Mouse (Mus musculus) liver, embryonic 11.5 days (tissue): Measurements from ENCODE around the gene Lpar3. TPM values are rescaled to one million over a fixed set of nuclear protein-coding genes. Genes with fewer than 3 reads are reported as not detected.
A peak's percentile ranks its signal among the peaks of the same experiment; 100 is the strongest.

Experiments used
- ATAC-seq: fragments of 200-750 bp; cut with Nextera tagmentation; replicated peaks from 2 replicates; pipeline ENCODE4 v1.8.0; 2017; ENCODE audit warnings: moderate number of reproducible peaks, mild to moderate bottlenecking, moderate TSS enrichment, moderate library complexity; ENCODE audit not compliant: low FRiP score
- DNase-seq: peaks from one replicate; pipeline ENCODE4 v3.0.0-alpha.2; 2017; ENCODE audit warnings: low spot score
- H3K27ac ChIP-seq: fragments of 300-500 bp; sonication (generic); 2 replicates; pipeline ENCODE4 v1.5.1; 2014; ENCODE audit warnings: mild to moderate bottlenecking, low read depth, low read length, control low read depth
- H3K27me3 ChIP-seq: fragments of 300-500 bp; sonication (generic); replicated peaks from 2 replicates; pipeline ENCODE4 v1.6.1; 2014; ENCODE audit warnings: low read length, mixed read lengths; ENCODE audit not compliant: control insufficient read depth, insufficient read depth
- H3K36me3 ChIP-seq: fragments of 300-500 bp; sonication (generic); 2 replicates; pipeline ENCODE4 v1.6.1; 2014; ENCODE audit warnings: mild to moderate bottlenecking, low read length, moderate library complexity, mixed read lengths; ENCODE audit not compliant: control insufficient read depth, insufficient read depth
- H3K4me1 ChIP-seq: fragments of 300-500 bp; sonication (generic); replicated peaks from 2 replicates; pipeline ENCODE4 v1.6.1; 2014; ENCODE audit warnings: low read length, mixed read lengths; ENCODE audit not compliant: control insufficient read depth, insufficient read depth
- H3K4me2 ChIP-seq: fragments of 300-500 bp; sonication (generic); 2 replicates; pipeline ENCODE4 v1.6.1; 2014; ENCODE audit warnings: mild to moderate bottlenecking, control low read depth, moderate library complexity
- H3K4me3 ChIP-seq: fragments of 300-500 bp; sonication (generic); 2 replicates; pipeline ENCODE4 v1.5.1; 2014; ENCODE audit warnings: low read depth, low read length, control low read depth
- H3K9ac ChIP-seq: fragments of 300-500 bp; sonication (generic); 2 replicates; pipeline ENCODE4 v1.6.1; 2014; ENCODE audit warnings: low read depth, low read length, control low read depth
- H3K9me3 ChIP-seq: fragments of 300-500 bp; sonication (generic); 2 replicates; pipeline ENCODE4 v1.6.1; 2016; ENCODE audit warnings: low read length, inconsistent platforms, mixed read lengths; ENCODE audit not compliant: control insufficient read depth
- WGBS: fragments of 180-500 bp; shearing (Covaris S2); extraction: QIAGEN DNeasy Blood & Tissue Kit; methylation state at CpG from one replicate; pipeline ENCODE4 v1.1.7; 2014; 5-methylcytosine and 5-hydroxymethylcytosine counted together
- polyA plus RNA-seq: library from polyadenylated mRNA; unstranded; fragments of >200 nt; fragmentation: Nextera tagmentation; extraction: Ambion mirVana; gene quantifications from 2 replicates; pipeline ENCODE4 v1.2.1, GENCODE M21; 2014

Lpar3 gene
- polyA plus RNA-seq, 1 experiment from 2014 or later = 0.43 TPM

DNA sequence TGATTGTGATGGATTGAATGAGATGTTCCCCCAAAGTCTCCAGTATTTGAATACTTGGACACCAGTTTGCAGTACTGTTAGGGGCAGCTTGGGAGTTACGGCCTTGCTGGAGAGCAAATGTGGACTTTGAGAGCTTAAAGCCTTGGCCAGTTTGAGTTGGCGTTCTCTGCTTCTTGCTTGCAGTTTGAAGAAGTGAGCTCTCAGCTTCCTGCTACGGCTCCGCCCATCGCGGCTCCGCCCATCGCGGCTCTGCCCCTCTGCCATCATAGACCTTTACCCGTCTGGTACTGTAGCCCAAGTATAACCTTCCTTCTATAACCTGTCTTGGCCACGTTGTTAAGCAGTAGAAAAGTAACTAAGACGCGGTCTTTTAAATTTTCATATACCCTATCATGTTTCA lies 108.0 kb downstream of the Lpar3 start:
- H3K9ac ChIP-seq = peak overlapping the region; percentile 28; the same call in 1 of the 2 replicates
- H3K4me2 ChIP-seq = peak overlapping the region; percentile 75
- peaks cover 17% of the 10 kb centered on the region for H3K4me1 ChIP-seq
- H3K4me3 ChIP-seq = peak overlapping the region; percentile 37
- H3K27ac ChIP-seq = no peak overlapping the region
- no peaks in the 10 kb centered on the region for H3K27me3 ChIP-seq
- ATAC-seq (peak; percentile 61), DNase-seq (no peak)
- H3K36me3 ChIP-seq = no peaks in the 10 kb centered on the region
- 12% methylated on average over 13 of the region's 13 CpGs for WGBS
- no peaks in the 10 kb centered on the region for H3K9me3 ChIP-seq

GRCm38 (mm10) chr3:146331819-146332218 lies 111.1 kb downstream of the Lpar3 start:
- Histone ChIP-seq H3K9ac (no peak overlapping the region), H3K4me3 (no peak overlapping the region), H3K27me3 (no peaks in the 10 kb centered on the region), H3K9me3 (no peaks in the 10 kb centered on the region), H3K4me1 (peaks cover 17% of the 10 kb centered on the region), H3K36me3 (no peaks in the 10 kb centered on the region), H3K4me2 (no peak overlapping the region), H3K27ac (no peak overlapping the region)
- 65% methylated on average over 11 of the region's 11 CpGs for WGBS
- ATAC-seq (no peak), DNase-seq (no peak)

- no peak overlapping the region for H3K9ac ChIP-seq
- H3K9me3 ChIP-seq = no peaks in the 10 kb centered on the region
- no peaks in the 10 kb centered on the region for H3K27me3 ChIP-seq
- WGBS = 61% methylated on average over 3 of the region's 3 CpGs
- H3K27ac ChIP-seq = no peak overlapping the region
- H3K4me1 ChIP-seq = peaks cover 12% of the 10 kb centered on the region; the same call in 1 of the 2 replicates
- no peak overlapping the region for H3K4me2 ChIP-seq
- no peak overlapping the region for H3K4me3 ChIP-seq
- DNase-seq (no peak), ATAC-seq (peak; percentile 65)
- H3K36me3 ChIP-seq = no peaks in the 10 kb centered on the region
Observed at GRCm38 (mm10) chr3:146333270-146333669, 112.5 kb downstream of the Lpar3 start.

DNA sequence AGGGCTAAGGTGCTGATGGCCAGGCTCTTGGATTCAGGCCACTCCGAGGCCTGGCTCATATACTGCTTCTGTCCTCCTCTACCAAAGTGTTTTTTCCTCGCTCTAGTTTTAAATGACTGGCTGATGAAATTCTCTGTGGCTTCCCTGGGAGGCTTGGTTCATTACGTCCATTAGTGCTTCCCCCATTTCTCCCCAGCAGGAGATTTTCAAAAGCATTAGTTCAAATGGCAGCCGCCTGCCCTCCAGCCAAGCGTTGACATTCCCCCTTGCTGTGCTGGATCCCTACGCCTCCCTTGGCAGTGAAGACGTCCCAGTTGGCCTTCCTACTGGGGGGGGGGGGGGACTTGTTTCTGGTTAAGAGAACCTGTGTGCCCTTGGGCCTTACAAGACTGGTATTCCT lies 113.3 kb downstream of the Lpar3 start:
- WGBS = 75% methylated on average over 7 of the region's 7 CpGs
- DNase-seq (no peak), ATAC-seq (no peak)
- Histone ChIP-seq H3K4me1 (peaks cover 7% of the 10 kb centered on the region; the same call in 1 of the 2 replicates), H3K9me3 (no peaks in the 10 kb centered on the region), H3K27ac (no peak overlapping the region), H3K4me2 (no peak overlapping the region), H3K4me3 (no peak overlapping the region), H3K9ac (no peak overlapping the region), H3K27me3 (no peaks in the 10 kb centered on the region), H3K36me3 (no peaks in the 10 kb centered on the region)

Other genes starting within 250 kb of the Lpar3 start
- 1.7 and 2.1 TPM in 2 replicates for gene Syde2, start 233.1 kb upstream of the Lpar3 start, polyA plus RNA-seq
- 0.99 and 1.6 TPM in 2 replicates for gene Wdr63, start 112.8 kb upstream of the Lpar3 start, polyA plus RNA-seq
- gene Mcoln3, start 103.5 kb upstream of the Lpar3 start, polyA plus RNA-seq = 1.9 and 2.0 TPM in 2 replicates
- gene Mcoln2, start 71.1 kb upstream of the Lpar3 start, polyA plus RNA-seq = 3.5 and 4.6 TPM in 2 replicates
- gene Ssx2ip, start 183.7 kb downstream of the Lpar3 start, polyA plus RNA-seq = 109 and 130 TPM in 2 replicates
- gene Ctbs, start 228.8 kb downstream of the Lpar3 start, polyA plus RNA-seq = 8.2 and 8.4 TPM in 2 replicates